Mouse (Mus musculus) adrenal gland, adult 2 months (tissue): ENCODE measurements around the gene Nhs. TPM values are rescaled to one million over a fixed set of nuclear protein-coding genes. Genes with fewer than 3 reads are reported as not detected.
A peak's percentile ranks its signal among the peaks of the same experiment; 100 is the strongest.

Experiments used
- DNase-seq: peaks from one replicate; pipeline ENCODE4 v3.0.0; 2021
- long read RNA-seq: library from polyadenylated mRNA; stranded (forward); transcript quantifications from one replicate; pipeline ENCODE4 v2.0.0, GENCODE M21; 2021
- polyA plus RNA-seq: library from polyadenylated mRNA; depleted of rRNA; stranded (reverse); fragments of >200 nt; gene quantifications from 2 replicates; pipeline ENCODE4 v1.2.3, GENCODE M21; 2012; rRNA removed
- total RNA-seq, 2 experiments: library from RNA; stranded (reverse); gene quantifications; 2 replicates each; pipeline ENCODE4 v1.2.3; 2021

Gene Nhs
- total RNA-seq (1 to 10 TPM; 1.3 to 1.4 TPM), polyA plus RNA-seq (0.16 and 0.30 TPM in 2 replicates)
- long read RNA-seq, result 0 reads

DNA sequence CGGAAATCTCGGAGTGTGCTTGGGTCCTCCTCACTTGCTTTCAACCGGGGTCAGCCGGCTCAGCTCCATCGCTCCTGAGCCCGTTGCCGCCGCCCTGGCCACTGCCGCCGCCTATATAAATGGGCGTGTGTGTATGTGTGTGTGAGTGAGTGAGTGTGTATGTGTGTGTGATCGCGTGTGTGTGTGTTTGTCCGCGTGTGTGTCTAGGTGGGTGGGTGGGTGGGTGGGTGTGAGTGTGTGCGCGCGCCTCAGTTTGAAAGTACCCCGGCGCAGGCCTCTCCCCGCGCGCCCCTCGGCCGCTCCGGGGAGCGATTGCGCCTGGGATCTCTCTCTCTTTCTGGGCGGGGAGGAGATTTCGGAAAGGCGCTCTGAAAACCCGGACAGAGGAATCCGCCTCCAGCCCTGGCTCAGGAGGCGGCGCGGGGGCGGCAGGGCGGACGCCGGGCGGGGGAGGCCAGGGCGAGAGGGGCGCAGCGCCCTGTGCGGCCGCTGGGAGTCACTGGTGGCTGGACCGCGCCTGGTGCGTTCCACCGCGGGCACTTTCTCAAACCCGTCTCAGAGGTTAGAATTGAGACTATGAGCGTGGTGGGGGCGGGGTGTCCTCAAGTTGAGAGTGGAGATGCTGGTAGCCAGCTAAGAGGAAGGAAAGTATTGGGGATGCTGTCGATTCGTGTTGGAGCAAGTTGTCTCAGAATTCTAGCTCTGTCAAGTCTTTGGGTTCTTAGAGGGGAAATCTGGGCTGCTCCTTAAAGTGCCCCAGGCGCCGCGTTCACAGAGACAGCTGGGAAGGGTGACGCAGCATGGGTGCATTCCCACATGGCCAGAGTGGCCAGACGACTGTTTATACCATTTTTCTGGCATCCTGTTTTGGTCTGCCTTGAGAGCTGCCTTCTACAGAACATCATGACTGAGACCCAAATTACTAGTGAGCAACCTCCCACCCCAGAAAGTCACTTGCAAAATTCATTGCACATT, at the start of gene Nhs:
TSS of gene Nhs (minus strand) at position 94 of the 975 bp plus-strand sequence.
- peak; percentile 87 for DNase-seq

DNA sequence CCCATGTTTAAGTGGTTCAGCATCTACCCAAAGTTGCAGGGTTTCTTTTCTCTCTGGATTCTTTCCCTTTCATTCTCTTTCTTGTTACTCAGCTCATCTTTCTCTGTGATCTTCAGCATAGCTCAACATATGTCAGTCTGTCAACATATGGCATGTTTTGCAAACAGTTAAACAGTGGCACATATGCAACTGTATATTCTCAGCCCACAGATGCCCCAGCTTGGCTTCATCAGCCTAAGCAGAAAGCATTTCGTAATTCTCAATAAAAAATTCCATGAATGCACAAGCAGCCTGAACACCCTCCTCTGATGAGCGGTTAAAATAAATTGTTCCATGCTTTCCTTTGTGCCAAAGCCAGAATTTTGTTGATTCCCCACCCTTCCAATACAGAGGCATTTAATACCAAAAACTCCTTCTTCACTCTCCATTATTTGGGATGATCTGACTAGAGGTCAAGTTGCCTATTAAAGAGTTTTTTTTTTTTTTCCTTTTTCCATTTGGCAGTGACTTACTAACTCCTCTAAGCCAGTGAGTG, 46.9 kb upstream of the Nhs start:
- DNase-seq, result no peak

DNA sequence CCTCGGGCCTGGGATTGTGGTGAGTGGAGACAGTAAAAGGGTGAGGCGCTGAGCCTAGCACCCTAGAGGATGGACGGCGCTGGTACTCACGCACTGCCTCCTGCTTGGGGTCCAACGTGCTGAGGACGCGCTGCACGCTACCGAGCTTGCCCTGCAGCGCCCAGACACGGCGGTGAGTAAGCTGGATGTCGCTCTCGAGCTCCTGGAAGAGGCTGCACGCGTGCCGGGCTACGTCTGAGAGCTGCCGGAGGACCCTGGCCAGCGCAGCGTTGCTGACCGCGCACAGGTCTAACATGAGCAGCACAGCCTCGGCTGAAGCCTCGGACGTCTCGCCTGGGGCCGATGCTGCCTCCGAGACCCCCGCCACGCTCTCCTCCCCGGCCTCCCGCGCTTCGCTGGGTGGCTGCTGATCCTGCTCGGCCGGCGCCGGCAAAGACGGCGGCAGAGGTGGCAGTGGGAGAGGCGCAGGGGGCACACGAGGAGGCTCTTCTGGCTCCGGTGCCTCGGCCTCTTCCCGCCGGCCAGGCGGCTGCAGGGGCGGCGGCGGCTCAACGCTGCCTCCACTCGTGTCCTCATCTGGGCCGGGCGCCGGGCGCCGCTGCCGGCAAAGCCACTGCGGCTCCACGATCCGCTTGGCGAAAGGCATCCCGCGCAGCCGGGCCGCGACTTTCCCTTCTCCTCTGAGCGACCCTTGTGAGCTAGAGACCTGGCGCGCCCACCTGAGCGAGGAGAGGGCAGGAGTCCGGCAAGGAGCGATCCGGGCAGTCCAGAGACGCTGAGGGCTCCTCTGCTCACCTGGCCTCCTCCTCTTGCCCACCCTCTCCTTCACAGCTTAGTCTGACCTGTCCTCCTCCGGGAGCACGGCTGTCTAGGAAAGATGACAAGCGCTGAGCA, 540 bp downstream of the Nhs start:
- peak; percentile 62 for DNase-seq

DNA sequence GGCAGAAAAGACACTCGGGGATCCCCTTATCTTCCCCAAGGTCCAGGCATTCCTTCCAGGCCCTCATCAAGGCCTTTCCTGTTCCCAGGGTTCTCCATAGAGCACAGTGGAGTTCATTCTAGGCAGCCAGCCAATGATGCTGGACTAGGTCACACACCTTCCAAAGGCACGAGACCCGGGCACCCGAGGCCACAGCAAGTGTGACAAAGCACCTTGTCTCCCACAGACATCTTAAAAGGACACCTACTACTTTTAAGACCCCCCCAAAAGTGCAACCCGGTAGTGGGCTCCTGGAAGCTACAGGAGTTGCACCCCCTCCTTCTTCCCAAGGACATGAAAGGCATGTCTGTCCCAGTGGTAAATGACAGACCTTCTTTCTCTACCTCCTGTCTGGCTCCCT, 1.4 kb downstream of the Nhs start:
- DNase-seq, result peak; percentile 11

DNA sequence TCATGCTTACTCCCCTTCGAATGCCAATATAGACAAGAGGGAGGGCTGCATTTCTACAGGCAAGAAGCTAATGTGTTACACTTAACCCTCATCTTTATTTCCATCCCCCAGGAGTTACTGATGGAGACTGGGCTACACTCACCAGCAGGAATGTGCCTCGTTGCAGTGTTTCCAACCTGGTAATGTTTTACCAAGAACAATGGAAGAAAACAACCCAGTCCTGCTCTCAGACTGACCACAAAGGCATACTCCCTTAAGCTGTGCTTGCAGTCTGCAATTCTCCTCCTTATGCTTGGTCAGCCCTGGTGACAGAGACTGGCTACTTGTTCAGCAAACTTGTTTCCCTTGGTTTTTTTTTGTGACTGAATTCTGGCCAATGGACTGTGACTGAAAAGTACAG, 21.7 kb downstream of the Nhs start:
- DNase-seq, result no peak

DNA sequence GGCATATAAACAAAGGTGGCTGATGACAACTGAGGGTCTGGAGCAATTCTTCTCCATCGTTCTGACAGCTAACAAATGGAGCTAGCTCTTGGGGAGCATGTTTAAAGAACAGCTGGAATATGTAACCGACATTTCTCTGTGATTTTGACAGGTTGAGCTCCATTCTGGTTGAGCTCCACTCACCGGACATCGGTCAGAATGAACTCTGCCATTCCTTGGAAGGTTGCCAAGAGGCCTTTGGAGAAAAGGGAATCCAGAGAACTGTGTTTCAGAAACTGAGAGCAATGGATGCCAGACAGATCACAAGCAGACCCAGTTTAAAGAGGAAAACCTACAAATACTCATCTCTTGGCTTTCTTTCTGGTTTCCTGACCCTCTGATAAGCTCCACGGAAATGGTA, 46.3 kb downstream of the Nhs start:
- DNase-seq, result peak; percentile 7

DNA sequence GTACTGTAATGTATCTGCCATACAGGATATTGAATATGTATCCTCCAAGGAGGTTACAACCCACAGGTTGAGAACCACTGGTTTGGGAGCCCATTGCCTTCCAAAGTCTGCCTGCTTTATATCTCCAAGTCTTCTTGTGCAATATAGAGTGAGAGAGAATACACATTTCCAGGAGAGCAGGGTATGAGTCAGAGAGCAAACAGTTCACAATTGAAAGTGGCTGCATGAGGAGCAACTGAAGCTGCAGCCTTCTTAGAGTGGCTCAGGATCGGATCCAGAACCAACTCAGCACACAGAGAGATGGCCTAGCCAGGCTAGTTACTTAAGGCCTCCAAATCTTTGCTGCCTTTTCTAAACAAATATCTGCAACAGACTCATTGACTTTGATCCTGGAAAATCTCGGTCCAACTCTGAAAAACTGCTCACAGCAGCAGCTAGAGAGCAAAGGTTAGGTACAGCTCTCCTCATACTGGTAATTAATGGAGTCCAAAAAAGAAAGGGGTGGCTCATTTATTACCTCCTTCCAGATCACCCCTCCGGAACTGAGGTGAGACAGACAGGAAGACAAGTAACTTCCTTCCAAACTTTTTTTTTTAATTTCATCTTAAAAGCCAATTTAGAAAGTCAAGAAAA, 56.6 kb downstream of the Nhs start:
- no peak for DNase-seq

DNA sequence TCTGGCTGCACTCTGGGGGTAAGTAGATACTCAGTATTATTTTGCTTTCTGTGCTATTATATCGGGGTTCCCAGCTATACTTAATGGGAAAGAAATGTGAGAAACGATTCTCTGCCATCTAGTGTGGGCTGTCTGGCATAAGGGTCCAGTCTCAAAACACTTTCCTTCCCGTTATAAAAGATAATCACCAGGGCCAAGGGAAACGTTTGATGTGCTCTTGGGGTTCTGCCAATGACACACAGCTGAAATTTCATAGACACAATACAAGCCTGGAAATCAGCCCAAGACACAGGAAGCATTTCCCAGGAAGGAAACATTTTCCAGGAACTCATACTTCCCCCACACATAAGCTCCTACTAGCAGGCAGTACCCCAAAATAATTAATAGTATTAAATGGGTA, 61.2 kb downstream of the Nhs start:
- peak; percentile 18 for DNase-seq

DNA sequence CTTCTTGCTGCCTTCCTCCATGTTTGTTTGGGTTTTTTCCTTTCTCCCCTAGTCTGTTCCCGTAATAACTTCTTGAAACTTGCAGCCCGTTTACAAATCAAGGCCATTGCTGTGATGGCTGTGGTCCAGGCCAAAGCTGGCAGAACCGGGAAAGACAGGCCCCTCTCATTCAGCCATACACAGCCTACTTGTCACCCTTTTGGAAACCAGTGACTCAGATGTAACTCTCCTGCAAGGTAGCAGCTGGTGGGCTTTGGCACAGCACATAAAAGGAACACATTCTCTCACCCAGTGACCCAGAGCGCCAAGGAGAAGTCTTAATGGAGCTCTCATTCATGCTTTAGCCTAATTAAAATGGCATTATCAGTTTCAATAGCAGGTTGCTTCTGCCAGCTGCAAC, 72.2 kb downstream of the Nhs start:
- DNase-seq, result peak; percentile 61

DNA sequence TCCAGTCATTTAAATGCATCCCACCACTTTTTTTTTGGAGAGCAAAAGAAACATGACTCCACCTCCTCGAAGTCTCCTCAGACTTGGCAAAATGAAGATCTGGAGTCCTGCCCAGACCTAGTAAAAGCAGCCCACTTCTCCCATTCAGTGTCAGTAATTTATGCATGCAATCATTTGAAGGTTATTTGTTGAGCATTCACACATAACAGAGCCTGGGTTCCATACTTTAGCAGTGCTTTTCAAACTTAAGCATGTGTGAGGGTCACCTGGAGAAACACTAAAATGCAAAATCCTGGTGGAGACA, 73.7 kb downstream of the Nhs start:
- no peak for DNase-seq

DNA sequence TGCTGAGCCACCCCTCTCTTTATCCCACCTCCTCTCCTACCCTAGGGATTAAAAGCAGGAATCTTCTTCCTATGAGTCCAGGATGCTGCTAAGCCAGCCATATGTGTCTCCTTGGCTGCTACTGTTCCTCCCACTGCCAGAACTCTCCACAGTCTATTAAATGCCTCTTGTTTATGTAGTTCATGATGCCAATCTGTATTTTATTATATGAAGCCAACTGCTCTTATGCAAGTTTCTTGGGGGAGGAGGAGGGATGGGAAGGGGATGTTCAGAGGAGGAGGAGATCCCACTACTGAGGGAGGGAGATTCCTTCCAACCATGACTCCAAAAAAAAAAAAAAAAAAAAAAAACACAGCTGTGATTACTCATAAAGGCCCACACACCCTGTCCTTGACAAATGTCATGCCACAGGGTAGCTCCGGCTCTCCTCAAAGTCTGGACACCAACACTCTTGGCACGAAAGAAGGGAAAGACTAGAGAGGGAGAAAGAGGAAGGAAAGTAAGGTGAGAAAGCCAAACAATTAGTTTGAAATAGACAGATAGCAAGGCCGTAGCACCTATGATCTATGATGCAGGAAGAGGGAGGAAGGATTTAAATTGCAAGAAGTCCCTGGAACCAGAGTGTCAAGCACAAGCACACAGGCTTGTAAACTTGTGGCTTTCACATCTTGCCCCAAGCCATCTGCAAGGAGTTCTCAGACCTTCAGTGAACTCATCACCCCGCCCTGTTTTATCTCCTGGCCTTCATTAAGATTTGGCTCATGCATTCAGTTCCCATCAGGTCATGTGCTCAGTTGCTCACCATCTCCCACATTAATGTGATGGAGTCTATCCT, 74.3 kb downstream of the Nhs start:
- DNase-seq, result peak; percentile 33

DNA sequence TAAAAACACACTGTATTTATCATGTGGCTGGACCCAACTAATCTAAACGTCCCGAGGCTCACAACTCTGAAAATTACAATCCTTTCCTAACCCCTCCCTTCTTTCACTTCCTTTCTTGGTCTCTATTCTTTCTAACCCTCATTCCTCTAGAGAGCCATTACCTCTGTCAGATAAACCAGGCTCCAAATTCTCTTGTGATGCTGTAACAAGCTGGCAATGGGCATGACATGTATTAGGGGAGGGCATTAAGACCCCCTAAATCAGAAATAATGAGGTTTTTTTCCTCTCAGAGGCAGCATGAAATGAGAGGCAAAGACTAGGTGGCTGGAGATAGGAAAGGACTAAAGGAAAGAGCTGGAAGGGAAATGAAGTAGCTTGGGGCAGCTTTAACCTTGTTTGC, 96.4 kb downstream of the Nhs start:
- DNase-seq, result no peak

DNA sequence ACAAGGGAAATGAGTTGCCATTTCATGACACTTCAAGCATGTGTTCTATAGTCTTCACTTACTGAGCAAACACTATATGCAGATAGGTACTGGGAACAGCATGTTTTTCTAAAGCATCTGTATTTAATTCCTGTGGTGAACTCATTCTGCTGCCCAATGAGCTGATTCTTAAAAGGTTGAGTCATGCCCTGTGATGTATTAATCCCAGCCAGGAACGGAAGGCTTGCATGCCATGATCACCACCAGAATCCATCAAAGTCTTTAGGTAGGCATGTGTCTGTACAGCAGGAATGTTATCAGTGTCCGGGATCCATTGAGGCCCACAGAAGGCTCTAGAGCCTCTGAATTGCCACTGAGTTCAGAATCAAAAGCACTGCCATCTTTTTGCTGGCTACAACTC, 103.9 kb downstream of the Nhs start:
- no peak for DNase-seq

DNA sequence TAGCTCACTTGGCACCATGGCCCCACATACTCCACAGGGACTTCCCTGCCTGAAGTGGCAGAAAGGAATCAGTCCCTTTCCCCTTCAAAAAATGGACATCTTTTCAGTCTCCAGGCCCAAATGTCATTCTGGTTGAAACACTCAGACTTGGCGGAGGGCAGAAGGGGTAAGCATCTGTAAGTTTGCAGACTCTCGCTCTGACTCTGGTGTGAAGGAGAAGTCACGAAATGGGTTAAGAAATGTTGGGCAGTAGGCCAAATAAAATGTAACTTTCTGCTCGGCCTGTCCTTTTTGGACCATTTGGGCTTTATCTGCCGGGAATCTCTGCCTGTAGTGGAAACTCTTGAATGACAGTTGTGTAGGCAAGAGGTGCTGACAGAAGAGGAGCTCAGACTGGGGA, 106.0 kb downstream of the Nhs start:
- DNase-seq, result no peak

DNA sequence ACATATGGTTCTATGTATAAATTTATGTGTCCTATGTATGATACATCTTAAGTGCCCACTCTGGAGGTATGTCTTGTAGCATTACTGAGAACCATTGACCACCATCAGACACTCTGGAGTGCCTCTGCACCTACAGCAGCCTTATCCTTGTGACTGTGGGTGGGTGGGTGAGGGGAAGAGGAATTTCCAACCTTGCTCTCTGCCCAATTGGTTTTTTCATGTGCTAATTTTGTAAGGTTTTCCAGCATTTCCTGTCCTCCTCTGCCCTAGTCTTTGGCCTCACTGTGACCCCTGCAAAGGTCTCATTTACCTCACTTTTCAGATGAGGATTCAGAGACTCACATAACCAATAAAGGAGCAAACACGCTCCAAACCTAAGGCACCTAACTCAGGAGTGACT, 107.0 kb downstream of the Nhs start:
- no peak for DNase-seq

DNA sequence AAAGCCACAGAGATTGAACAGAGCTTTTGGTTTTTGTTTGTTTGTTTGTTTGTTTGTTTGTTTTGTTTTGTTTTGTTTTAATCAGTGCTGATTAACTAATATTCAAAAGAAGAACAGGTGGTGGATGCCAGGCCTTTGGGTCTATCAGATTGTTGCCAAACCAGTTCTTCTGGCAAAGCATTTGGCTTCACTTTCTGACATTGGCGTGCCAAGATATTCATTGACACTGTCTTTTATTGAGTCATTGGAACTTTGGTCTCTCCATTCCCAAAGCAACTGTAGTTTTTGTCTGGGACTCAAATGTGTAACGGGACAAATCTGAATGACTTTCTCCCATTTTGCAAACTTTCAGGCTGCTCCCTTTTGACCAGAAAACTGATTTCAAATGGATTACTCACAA, 109.9 kb downstream of the Nhs start:
- no peak for DNase-seq

DNA sequence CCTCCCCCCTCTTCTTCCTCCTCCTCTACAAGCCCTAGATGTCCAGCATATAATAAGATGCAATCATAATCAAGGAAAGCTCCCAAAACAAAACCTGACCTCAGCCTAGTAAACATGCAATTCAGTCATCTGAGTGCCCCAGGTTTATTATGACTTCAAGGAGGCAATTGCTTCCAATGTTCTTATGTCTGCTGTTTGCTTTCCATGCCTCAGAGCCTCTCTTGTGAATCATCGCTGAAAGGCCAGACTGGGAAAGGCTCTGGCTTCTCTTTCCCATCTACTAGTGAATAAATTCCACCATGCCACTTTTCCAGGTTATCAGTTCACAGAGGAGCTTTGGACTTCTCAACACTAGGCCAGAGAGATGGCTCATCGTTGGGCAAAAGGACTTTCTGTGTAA, 114.0 kb downstream of the Nhs start:
- no peak for DNase-seq

DNA sequence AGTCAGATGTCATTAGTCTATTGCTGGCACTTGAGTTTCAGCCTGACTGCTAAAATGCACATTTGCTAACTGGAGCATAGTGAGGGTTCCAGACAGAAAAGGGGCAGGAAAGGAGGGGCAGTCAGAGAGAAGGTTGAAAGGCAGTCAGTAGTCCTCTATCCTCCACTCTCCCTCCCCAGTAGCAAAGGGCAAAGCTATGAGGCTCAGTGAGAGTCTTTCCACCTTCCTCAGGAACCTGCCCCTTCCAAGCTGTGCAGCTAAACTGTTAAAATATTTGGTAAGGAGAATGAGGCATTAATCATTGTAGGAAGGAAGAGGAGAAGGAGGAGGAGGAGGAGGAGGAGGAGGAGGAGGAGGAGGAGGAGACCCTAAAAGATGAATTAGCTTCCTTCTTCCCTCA, 115.4 kb downstream of the Nhs start:
- DNase-seq, result no peak

DNA sequence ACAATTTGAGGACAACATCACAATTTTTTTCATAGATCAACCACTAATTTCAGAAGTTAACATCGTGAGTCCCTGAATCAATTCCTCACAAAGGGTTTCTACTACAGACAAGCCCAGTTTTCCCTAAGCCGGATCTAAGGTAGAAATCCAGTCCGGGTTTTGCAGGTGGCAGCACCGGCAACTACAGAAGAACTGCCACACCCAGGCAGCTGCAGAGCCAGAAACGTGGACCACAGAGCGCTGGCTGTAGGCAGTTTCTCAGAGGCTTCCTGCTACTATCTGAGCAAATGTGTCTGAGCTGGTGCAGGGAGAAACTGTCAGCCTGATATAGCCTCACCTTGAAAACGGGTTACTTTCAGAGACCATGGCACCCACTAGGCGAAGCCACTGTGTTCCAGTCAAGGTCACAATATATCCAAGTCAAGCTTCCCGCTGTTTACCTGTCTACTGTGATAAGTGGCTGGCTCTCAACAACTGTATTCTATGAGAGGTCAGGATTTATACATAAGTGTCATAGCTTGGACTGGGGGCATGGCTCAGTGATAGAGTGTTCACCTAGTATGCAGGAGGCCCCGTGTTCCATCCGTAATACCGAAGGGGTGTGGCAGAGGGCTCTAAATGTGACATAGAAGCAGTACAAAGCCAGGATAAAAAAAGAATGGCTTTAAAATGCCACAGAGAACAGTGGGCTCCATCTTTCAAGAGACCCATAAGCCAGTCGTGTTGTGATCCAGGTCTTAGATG, 134.1 kb downstream of the Nhs start:
- DNase-seq, result peak; percentile 52

DNA sequence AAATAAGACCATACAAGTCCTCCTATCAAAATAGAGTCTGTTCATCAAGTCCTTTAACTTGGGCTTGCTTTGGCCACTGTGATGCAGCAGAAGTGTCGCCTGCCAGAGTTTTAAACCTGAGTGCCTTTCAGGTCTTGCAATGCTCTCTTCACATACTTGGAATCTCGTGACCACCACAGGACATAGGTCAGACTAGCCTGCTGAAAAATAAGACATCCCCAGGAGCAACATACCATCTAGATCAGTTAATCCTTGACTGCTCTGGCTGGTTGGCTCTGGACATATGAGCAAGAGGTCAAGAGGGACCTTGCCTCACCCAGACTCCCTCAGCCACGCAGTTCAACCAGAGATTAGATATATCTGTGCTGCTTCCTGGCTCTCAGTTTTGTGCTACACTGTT, 137.8 kb downstream of the Nhs start:
- no peak for DNase-seq
